Mouse (Mus musculus) small intestine, adult 2 months (tissue): ENCODE results near the gene Orc1.

Experiments
- CTCF ChIP-seq: fragments of 200-500 bp; IDR thresholded peaks from 2 replicates; pipeline ENCODE4 v1.5.1; 2012; ENCODE audit warnings: low read depth, mild to moderate bottlenecking, control low read depth, inconsistent platforms, low read length, moderate library complexity, mixed read lengths; ENCODE audit not compliant: insufficient replicate concordance, insufficient read length; ENCODE audit errors: extremely low read depth
- POLR2A ChIP-seq: fragments of 200-500 bp; IDR thresholded peaks from 2 replicates; pipeline ENCODE4 v1.6.1; 2012; ENCODE audit warnings: low read depth, mild to moderate bottlenecking, control low read depth, inconsistent platforms, low read length, moderate library complexity

GRCm38 (mm10) chr4:108610935-108611334 is 31.7 kb downstream of the Orc1 start:
- TF ChIP-seq CTCF (no peak), POLR2A (no peak)
